Mouse (Mus musculus) adrenal gland, postnatal 10 days (tissue): ENCODE results near the gene C130026I21Rik. TPM values are rescaled to one million over a fixed set of nuclear protein-coding genes. Genes with fewer than 3 reads are reported as not detected.
"Not testable (repeated sequence)": the region's sequence is repeated elsewhere in the genome, so short reads cannot be mapped to it uniquely, and the experiment has no call there.

Experiments used
- DNase-seq: peaks from one replicate; pipeline ENCODE4 v3.0.0; 2021; ENCODE audit warnings: mixed read lengths
- total RNA-seq, 2 experiments: library from RNA; stranded (reverse); gene quantifications; 2 replicates each; pipeline ENCODE4 v1.2.3; 2021

C130026I21Rik gene
- total RNA-seq, 2 experiments from 2014 or later: 1.3 TPM

DNA sequence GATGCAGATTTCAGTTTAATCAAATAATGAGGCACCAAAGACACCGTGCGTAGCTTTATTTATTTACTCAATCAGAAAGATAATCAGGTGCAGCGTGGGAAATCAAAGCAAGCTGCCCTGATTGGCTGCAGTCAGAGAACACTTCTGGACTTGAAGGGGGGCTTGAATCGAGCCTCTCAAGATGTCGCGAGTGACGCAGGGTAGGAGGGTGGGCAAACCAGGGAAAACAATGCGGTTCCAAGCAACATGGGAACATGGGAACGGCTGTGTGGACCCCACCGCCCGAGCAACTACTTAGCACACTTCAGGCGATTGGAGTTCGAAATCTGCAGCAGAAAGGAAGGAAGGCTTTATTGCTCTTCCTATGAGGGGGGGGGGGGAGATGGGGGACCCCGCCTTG is 240.2 kb downstream of the C130026I21Rik start:
- DNase-seq: not testable (repeated sequence)

DNA sequence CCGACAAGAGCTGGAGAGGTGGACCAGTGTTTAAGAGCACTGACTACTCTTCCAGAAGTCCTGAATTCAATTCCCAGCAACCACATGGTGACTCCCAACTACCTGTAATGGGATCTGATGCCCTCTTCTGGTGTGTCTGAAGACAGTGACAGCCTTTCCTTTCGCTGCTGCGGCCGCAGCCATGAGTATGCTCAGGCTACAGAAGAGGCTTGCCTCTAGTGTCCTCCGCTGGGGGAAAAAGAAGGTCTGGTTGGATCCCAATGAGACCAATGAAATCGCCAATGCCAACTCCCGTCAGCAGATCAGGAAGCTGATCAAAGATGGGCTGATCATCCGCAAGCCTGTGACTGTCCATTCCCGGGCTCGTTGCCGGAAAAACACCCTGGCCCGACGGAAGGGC is 258.4 kb downstream of the C130026I21Rik start:
- not testable (repeated sequence) for DNase-seq

DNA sequence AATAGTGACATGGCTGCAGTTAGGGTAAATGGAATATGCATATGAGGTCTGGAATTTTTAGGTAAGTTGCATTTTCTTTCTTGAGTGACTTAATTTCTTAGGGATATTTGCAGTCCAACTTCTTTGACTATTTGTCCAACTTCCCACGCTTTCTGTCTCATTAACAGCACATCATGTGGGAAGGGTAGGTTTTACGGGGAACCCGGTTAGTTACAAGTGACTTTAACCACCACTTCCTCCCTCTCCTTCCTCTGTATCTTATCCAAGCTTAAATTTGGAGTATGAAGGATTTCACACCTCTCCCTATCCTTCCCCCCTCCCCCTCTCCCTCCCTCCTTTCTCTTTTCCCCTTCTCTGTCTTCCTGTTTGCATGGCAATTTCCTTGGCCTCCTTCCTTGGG is 259.4 kb downstream of the C130026I21Rik start:
- DNase-seq: not testable (repeated sequence)

DNA sequence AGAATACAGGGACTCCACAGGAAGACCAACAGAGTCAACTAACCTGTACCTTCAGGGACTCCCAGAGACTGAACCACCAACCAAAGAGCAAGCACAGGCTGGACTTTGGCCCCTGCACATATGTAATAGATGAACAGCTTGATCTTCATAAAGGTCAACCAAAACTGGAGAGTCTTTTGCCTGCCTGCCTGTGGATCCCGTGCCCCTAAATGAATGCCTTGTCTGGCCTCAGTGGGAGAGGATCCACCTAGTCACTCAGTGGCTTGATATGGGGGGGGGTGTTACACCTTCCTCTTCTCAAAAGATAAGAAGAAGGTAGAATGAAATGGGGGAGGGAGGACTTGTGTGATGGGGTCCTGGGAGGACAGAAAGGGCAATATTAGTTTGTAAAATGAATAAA is 262.6 kb downstream of the C130026I21Rik start:
- not testable (repeated sequence) for DNase-seq

DNA sequence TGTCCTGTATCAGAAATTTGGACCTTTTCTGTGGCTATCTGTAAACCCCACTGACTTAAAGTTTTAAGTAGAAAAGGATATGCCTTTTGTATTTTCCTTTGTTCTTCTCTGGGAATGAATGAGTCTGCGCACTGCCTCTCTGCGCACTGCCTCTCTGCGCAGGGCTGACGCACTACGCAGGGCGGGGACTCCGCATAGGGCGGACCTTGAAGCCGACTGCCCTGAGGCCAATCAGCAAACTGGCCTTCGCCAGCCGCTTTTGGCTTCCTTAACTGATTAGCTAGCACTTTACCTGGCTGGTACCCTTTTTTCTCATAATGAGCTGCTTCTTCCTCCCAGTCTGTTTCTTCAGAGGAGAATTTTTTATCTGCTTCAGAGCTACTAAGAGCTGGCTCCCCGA is 271.1 kb downstream of the C130026I21Rik start:
- not testable (repeated sequence) for DNase-seq

DNA sequence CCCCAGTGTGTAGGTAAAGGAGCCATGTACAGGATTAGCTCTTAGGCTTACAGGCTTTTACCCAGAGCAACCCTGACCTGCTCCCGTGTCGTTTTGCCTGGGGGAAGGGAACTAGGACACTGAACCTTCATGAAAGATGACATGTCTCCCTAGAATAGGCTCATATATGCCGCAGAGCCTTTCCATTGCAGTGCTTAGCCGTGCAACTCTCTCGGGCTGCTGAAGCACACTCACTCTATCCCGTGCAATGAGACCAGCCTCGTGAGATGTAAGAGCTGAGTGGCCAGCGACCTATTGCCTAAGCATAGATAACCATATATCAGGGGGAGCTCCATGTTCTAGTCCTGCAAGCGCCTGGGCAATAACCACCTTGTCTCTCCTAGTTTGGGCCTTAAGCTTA is 274.1 kb downstream of the C130026I21Rik start:
- not testable (repeated sequence) for DNase-seq

DNA sequence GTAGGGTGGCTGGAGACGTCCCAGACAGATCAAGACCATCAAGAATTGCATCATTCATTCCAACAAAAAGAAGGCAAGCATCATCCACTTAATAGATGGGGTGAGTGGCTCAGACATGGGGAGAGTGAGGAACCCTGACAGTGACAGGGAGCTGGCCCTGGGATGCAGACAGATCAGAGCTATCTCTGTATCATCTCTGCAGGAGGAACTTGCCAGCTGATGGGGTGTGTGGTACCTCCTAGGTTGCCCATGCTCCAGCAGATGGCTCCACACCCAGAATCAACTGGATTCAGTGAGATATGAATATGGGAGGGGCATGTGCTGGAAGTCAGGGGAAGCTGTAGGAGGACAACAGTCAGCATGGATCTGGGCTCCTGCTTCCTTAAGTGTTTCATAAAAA is 275.9 kb downstream of the C130026I21Rik start:
- DNase-seq: not testable (repeated sequence)

DNA sequence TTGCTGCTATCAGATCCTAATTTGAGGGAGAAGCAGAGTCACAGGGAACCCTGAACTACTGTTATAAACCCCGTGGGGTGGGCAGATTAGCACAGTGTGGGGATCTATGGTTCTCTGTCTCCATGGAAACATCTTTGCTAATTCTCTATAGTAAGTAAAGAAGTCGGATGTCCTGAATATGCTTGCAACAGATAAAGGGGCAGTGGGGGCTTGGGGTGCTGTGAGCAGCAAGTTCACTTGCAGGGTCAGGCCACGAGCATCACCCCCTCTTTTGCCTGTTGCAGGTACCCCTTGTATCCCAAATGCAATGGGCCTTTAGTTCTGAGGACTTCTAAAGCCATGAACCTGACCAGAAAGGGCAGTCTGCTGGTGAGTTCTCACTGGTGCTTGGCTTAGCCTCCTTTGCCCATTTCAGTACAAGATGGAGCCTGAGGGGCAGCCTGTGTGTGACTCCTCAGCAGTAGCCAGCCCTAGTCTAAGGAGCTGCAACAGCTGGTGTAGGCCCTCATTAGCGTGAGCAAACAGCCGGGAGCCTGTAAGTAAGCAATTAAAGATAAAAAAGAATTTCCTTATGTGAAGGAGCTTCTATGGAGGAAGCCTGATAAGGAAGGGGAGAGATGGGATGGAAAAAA is 276.6 kb downstream of the C130026I21Rik start:
- DNase-seq: not testable (repeated sequence)

DNA sequence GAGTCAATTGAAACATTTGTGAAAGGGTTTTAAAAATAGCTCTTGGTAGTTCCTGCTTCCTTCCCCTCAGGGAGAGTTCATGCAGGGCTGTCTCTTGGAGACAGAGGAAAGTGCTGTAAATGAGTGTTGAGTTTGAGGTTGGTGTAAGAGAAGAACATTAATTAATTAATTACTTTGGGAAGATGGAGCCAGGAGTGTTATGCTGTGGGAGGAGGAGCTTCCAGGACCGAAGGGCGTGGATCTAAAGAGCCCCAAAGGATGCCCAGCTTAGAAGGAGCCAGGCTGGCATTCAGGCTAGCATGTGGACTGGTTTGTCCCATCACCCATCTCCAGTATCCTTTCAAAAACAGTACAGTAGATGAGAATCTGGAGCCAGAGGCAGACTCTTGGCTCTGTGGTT is 277.1 kb downstream of the C130026I21Rik start:
- not testable (repeated sequence) for DNase-seq

DNA sequence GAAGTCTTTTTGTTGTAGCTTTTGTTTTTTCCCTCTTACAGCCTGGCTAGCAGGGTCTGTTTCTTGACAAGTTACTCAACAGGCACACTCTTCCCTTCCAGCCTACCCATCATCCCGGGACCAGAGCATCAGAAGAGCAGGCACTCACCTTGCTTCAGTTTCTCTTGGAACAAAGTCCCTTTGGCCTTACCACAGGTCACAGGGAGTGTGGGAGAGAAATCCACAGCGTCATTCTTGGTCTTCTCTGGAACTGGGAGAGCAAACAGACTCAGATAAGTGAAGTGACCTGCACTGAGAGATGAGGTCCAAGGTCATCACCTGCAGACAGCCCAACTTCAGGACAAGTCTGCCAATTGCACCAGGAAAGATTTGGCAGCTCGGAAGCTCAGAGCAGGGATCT is 277.5 kb downstream of the C130026I21Rik start:
- DNase-seq: not testable (repeated sequence)

DNA sequence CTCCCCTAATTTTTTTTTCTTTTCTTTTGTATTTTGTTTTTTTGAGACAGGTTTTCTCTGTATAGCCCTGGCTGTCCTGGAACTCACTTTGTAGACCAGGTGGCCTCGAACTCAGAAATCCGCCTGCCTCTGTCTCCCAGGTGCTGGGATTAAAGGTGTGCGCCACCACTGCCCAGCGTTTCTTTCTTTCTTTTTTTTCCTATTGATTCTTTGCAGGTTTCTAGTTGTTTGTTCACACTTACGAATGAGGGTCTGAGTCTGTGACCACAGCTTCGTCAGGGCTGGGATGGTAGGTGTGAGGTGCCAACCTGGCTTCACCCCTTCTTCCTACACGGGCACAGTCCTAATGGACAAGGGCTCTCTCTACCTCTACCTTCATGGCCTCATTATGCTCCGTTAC is 281.3 kb downstream of the C130026I21Rik start:
- not testable (repeated sequence) for DNase-seq

DNA sequence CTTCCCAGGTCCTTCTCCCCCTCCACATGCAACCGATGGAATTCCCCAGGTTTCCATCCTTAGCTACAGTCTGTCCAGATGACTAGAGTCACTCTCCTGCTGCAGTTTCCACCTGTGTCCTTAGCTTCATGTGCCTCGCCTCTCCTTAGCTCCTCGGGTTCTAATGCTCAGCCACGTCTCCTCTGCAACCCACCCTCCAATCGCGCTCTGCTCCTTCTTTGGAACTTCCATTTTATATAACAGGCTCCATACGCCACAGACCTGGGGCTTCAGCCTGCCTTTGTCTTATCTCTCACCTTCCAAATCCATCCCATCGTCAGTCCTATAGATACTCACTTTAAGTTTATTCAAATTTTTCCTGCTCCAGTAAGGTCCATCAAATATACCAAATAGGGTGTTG is 282.6 kb downstream of the C130026I21Rik start:
- DNase-seq: not testable (repeated sequence)

DNA sequence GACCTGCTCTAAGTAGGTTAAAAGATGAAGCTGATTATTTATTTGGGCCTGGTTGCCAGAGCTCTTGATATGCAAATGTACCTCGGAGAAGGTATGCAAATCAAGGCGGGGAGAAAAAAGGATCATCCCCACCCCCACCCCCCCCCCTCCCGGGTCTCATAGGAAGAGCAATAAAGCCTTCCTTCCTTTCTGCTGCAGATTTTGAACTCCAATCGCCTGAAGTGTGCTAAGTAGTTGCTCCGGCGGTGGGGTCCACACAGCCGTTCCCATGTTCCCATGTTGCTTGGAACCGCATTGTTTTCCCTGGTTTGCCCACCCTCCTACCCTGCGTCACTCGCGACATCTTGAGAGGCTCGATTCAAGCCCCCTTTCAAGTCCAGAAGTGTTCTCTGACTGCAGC is 308.6 kb downstream of the C130026I21Rik start:
- not testable (repeated sequence) for DNase-seq

DNA sequence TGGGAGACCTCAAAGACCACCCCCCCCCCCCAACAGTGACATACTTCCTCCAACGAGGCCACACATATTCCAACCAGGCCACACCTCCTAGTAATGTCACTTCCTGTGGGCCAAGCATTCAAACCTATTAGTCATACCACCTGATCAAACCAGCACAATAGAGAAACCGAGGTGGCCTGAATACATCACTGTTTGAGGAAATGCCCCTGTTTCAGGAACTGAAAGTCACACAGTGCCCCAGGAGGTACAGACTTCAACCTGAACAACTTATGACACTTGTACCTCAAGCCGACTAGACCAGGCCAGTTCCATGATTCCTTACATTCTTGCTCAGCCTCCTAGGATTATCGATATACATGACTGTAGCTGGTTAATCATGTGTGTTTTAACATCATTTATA is 312.7 kb downstream of the C130026I21Rik start:
- DNase-seq: not testable (repeated sequence)

DNA sequence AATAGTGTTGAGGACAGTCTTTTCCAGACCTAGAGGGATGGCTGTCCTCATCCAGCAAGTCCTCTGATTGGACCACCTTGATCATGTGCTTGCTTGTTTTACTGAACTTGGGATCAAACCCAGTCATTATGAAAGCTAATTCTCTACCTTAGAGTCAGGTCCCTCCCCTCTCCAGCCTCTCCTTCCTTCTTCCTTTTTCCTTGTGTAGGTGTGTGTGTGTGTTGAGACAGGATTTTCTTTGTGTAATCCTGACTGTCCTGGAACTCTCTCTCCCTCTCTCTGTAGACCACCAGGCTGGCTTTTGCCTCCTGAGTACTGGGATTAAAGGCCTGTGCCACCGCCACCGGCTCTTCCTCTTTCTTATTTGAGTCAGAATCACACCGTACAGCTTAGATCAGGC is 313.6 kb downstream of the C130026I21Rik start:
- not testable (repeated sequence) for DNase-seq

DNA sequence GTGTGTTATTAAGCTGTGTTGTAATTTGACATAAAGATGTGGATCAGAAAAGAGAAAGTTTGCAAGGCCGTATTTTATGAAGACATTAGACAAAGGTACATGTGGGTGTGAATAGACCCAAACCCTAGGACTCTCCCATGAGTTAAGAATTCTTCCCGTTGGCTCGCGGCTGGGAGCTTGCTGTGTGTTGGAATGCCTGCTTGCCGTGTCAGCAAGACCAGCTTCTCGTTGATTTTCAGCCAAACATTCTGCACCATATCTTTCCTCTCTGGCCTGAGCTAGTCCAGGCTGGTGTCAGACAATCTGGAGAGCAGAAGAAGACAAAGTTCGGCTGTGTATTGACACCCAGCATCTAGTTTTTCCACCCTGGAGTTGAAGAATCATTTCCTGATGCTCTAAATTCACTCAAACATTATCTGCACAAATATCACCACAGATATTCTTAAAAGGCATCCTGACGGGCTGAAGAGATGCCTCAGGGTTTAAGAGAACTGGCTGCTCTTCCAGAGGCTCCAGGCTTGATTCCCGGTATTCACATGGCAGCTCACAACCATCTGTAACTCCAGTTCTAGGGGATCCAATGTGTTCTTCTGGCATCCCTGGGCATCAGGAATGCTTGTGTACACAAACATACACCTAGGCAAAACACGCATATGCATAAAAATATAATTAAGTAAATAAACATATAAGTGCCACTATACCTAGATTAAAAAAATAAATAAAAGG is 317.7 kb downstream of the C130026I21Rik start:
- no peak for DNase-seq

DNA sequence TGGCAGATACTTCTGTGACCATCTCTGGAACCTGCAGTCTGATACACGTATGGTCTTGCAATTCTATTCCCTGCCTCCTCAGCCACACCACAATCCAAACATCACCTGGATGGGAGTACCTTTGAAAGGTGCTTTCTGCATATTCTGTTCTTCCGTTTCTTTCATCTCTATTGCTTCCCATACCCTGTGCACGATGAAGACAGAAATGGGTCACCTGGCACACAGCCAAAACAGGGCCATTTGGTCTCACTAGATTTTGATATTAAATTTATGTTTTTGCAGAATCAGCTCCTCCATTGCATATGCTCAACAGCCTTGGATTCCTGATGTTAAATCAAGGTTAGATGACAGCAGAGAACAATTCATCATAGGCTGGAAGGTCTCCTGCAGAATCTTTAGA is 318.8 kb downstream of the C130026I21Rik start:
- peak; percentile 73 for DNase-seq

DNA sequence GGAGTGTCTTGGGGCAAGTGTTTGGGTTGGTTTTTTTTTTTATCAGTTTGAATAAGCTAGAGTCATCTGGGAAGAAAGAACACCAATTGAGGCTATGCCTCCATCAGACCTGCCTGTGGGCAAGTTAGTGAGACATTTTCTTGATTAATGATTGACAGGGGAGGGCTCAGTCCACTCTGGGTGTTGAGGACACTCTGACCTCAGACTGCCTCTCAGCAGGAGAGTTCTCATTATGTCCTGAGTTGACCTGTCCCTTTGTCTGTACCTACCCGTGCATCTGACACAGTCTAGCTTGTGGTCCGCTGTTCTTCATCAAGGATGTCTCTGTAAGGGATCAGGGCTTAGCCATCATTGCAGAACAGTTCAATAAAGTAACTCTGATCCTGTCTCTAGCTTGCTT is 323.0 kb downstream of the C130026I21Rik start:
- no peak for DNase-seq

DNA sequence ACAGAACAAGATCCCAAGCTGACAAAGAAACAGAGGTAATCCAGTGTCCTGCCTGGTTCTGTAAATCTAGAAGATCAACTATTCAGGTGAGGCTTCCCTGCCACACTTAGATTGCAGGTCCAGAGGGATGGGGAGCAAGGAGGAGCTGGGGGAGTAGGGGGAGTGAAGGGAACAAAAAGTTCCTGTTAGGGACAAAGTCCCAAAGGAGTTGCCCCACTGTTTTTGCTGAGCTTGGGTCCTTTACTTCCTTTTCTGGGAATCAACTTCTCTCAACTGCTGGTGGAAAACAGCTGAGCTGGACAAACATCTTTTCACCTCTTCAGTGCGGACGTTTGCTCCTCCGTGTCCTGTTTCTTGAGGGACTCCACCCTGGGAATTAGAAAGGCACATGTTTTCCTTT is 324.4 kb downstream of the C130026I21Rik start:
- no peak for DNase-seq

DNA sequence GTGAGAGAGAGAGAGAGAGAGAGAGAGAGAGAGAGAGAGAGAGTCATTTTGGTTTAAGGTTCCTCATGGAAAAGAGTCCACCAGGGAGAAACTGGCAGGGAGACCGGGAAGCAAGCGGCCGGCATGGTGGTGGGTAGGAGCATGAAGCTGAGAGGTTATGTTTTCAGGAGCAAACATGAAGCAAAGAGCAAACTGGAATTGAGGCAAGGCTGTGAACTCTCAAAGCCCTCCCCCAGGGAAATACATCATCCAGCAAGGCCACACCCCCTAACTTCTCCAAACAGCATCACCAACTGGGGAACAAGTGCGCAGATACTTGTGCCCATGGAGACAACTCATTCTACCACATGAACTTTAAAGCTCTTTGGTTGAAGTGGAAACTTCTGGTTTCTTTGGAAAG is 326.8 kb downstream of the C130026I21Rik start:
- DNase-seq: no peak
